Mouse (Mus musculus): ENCODE results near the gene Pin4. TPM values are rescaled to one million over a fixed set of nuclear protein-coding genes. Genes with fewer than 3 reads are reported as not detected.
"Not testable (repeated sequence)": the region's sequence is repeated elsewhere in the genome, so short reads cannot be mapped to it uniquely, and the experiment has no call there.

Pin4 gene
- 10 to 100 TPM; 17.9 to 60.8 TPM for polyA plus RNA-seq (2017; shearing (Covaris generic))

GRCm38 (mm10) chrX:102119042-102119864, at the start of gene Pin4:
TSS of gene Pin4 (plus strand) at chrX:102119447.
- peak; percentile 99 for ATAC-seq

GRCm38 (mm10) chrX:102070591-102071471, 48.4 kb upstream of the Pin4 start, which contains the start of gene Rtl5:
TSS of gene Rtl5 (minus strand) at chrX:102071304.
- ATAC-seq: peak; percentile 85

- no peak for ATAC-seq
Measured at GRCm38 (mm10) chrX:102071517-102071916, 47.7 kb upstream of the Pin4 start.

GRCm38 (mm10) chrX:102073605-102074325, 45.5 kb upstream of the Pin4 start:
- ATAC-seq: no peak

GRCm38 (mm10) chrX:102074435-102074834, 44.8 kb upstream of the Pin4 start:
- no peak for ATAC-seq

GRCm38 (mm10) chrX:102075158-102075557, 44.1 kb upstream of the Pin4 start:
- ATAC-seq: no peak

GRCm38 (mm10) chrX:102076886-102077765, 42.1 kb upstream of the Pin4 start:
- no peak for ATAC-seq

GRCm38 (mm10) chrX:102081076-102081475, 38.2 kb upstream of the Pin4 start:
- ATAC-seq: no peak

- ATAC-seq: no peak
Measured at GRCm38 (mm10) chrX:102081573-102082279, 37.5 kb upstream of the Pin4 start.

- ATAC-seq: no peak
Measured at GRCm38 (mm10) chrX:102082340-102082739, 36.9 kb upstream of the Pin4 start.

- no peak for ATAC-seq
Measured at GRCm38 (mm10) chrX:102085798-102086443, 33.3 kb upstream of the Pin4 start.

GRCm38 (mm10) chrX:102090605-102091004, 28.6 kb upstream of the Pin4 start:
- ATAC-seq: no peak

GRCm38 (mm10) chrX:102094381-102094904, 24.8 kb upstream of the Pin4 start:
- ATAC-seq: no peak

GRCm38 (mm10) chrX:102101886-102102285, 17.4 kb upstream of the Pin4 start:
- no peak for ATAC-seq

- ATAC-seq: not testable (repeated sequence)
Measured at GRCm38 (mm10) chrX:102103830-102104229, 15.4 kb upstream of the Pin4 start.

- not testable (repeated sequence) for ATAC-seq
Measured at GRCm38 (mm10) chrX:102109349-102109748, 9.9 kb upstream of the Pin4 start.

GRCm38 (mm10) chrX:102115676-102116075, 3.6 kb upstream of the Pin4 start:
- ATAC-seq: no peak

- no peak for ATAC-seq
Measured at GRCm38 (mm10) chrX:102121321-102121720, 2.1 kb downstream of the Pin4 start.

- no peak for ATAC-seq
Measured at GRCm38 (mm10) chrX:102141157-102141556, 21.9 kb downstream of the Pin4 start.

Measured in CD4-positive, CD25-positive, alpha-beta regulatory T cell, adult 4 months (primary cell).